Mouse (Mus musculus) cerebellum, adult 18-20 months (tissue): Measurements from ENCODE around the gene Cnot8.
"Not testable (repeated sequence)": the region's sequence is repeated elsewhere in the genome, so short reads cannot be mapped to it uniquely, and the experiment has no call there.

ENCODE experiments used
- DNase-seq, 2 experiments: peaks; one replicate each; pipeline ENCODE4 v3.0.0; 2021

The Cnot8 gene

GRCm38 (mm10) chr11:58103697-58104306 lies at the start of gene Cnot8:
Cnot8 (plus strand) TSS chr11:58104153.
- DNase-seq: peak; percentile 99 to 100

- DNase-seq: peak; percentile 62 to 64
Observed at GRCm38 (mm10) chr11:58057455-58057854, 46.5 kb upstream of the Cnot8 start.

- DNase-seq: not testable (repeated sequence)
Observed at GRCm38 (mm10) chr11:58059752-58060151, 44.2 kb upstream of the Cnot8 start.

GRCm38 (mm10) chr11:58061218-58061617 lies 42.7 kb upstream of the Cnot8 start:
- peak; percentile 75 to 77 for DNase-seq

GRCm38 (mm10) chr11:58062586-58062985 lies 41.4 kb upstream of the Cnot8 start:
- DNase-seq: no peak

GRCm38 (mm10) chr11:58065025-58065424 lies 38.9 kb upstream of the Cnot8 start:
- DNase-seq: no peak

- no peak for DNase-seq
Observed at GRCm38 (mm10) chr11:58072978-58073377, 31.0 kb upstream of the Cnot8 start.

- no peak for DNase-seq
Observed at GRCm38 (mm10) chr11:58077270-58077669, 26.7 kb upstream of the Cnot8 start.

GRCm38 (mm10) chr11:58081716-58082115 lies 22.2 kb upstream of the Cnot8 start:
- peak; percentile 65 to 74 for DNase-seq

GRCm38 (mm10) chr11:58092541-58092940 lies 11.4 kb upstream of the Cnot8 start:
- DNase-seq: no peak

GRCm38 (mm10) chr11:58093021-58093528 lies 10.9 kb upstream of the Cnot8 start, which contains the start of gene Gm12248:
Gm12248 (minus strand) TSS chr11:58093134.
- no peak for DNase-seq

- DNase-seq: no peak
Observed at GRCm38 (mm10) chr11:58094766-58095165, 9.2 kb upstream of the Cnot8 start.

- DNase-seq: no peak
Observed at GRCm38 (mm10) chr11:58095561-58095960, 8.4 kb upstream of the Cnot8 start.

- no peak for DNase-seq
Observed at GRCm38 (mm10) chr11:58096160-58096559, 7.8 kb upstream of the Cnot8 start.

- peak; percentile 62 to 64 for DNase-seq
Observed at GRCm38 (mm10) chr11:58096821-58097620, 6.9 kb upstream of the Cnot8 start.

GRCm38 (mm10) chr11:58097621-58098365 lies 6.2 kb upstream of the Cnot8 start:
- DNase-seq: peak; percentile 67 to 69

- DNase-seq: not testable (repeated sequence)
Observed at GRCm38 (mm10) chr11:58098366-58098720, 5.6 kb upstream of the Cnot8 start.

GRCm38 (mm10) chr11:58100006-58100405 lies 3.9 kb upstream of the Cnot8 start:
- no peak for DNase-seq

GRCm38 (mm10) chr11:58101194-58101720 lies 2.7 kb upstream of the Cnot8 start:
- DNase-seq: no peak

GRCm38 (mm10) chr11:58102146-58102545 lies 1.8 kb upstream of the Cnot8 start:
- no peak for DNase-seq

GRCm38 (mm10) chr11:58102581-58103343 lies 1.2 kb upstream of the Cnot8 start:
- no peak for DNase-seq

- DNase-seq: no peak
Observed at GRCm38 (mm10) chr11:58103344-58103653, 654 bp upstream of the Cnot8 start.
